Mouse (Mus musculus): ENCODE data around the gene Il4ra. TPM values are rescaled to one million over a fixed set of nuclear protein-coding genes. Genes with fewer than 3 reads are reported as not detected.

Il4ra gene
- polyA plus RNA-seq, 1 experiment from 2014 or later, result 5.2 TPM

DNA sequence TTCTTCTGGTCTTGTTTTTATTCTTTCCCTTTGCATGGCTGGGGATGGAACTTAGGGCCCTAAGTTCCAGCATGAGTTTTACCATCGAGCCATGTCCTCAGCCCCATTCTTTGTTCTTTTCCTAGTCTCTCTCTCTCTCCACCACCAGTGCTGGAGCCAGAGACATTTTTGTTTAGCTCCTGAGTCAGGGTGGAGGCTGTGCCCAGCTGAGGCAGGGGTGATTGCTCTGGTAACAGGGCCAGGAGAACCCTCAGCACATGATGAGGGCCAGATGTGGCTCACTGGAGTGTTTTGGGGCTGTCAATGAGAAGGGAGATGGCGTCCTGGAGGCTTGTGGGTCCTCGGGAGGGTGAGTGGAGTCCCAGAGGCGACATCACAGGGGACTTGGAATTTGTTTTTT lies 10.5 kb downstream of the Il4ra start:
- Histone ChIP-seq H3K27ac (ENCODE audit: low read length) (no peak overlapping the region), H3K4me3 (ENCODE audit: low read depth, low read length) (no peak overlapping the region), H3K27me3 (ENCODE audit: control insufficient read depth, insufficient read depth, low read depth, low read length) (no peaks in the 10 kb centered on the region), H3K4me1 (ENCODE audit: control insufficient read depth, insufficient read depth, low read length) (peaks cover 4% of the 10 kb centered on the region), H3K36me3 (ENCODE audit: control insufficient read depth, insufficient read depth, low read length) (no peaks in the 10 kb centered on the region), H3K4me2 (ENCODE audit: low read length) (no peak overlapping the region), H3K9ac (ENCODE audit: low read depth, low read length) (no peak overlapping the region), H3K9me3 (replicated peaks; ENCODE audit: control insufficient read depth, low read length, poor library complexity, severe bottlenecking) (no peaks in the 10 kb centered on the region)
- 84% methylated on average over 4 of the region's 4 CpGs for WGBS
- ATAC-seq, result no peak

DNA sequence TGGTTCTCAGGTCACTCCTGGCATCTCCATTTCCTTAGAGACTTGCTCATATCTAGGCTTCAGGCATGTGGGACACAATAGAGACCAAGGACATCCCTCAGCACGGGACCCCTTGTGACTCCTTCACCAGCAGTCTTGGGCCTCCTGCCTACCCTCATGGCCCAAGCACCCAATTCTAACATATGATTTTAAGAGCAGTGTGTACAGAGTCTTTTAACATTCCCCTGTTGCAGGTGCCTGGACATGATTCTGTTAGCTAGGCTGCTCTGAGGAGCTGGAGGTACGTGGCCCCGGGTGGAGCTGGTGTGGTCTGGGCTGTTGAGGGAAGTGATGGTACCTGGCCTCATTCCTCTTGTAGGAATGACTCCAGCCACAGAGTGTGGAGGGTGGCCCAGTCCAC lies 11.2 kb downstream of the Il4ra start:
- Histone ChIP-seq H3K9me3 (replicated peaks; ENCODE audit: control insufficient read depth, low read length, poor library complexity, severe bottlenecking) (no peaks in the 10 kb centered on the region), H3K36me3 (ENCODE audit: control insufficient read depth, insufficient read depth, low read length) (no peaks in the 10 kb centered on the region), H3K4me2 (ENCODE audit: low read length) (no peak overlapping the region), H3K4me3 (ENCODE audit: low read depth, low read length) (no peak overlapping the region), H3K9ac (ENCODE audit: low read depth, low read length) (no peak overlapping the region), H3K27me3 (ENCODE audit: control insufficient read depth, insufficient read depth, low read depth, low read length) (no peaks in the 10 kb centered on the region), H3K27ac (ENCODE audit: low read length) (no peak overlapping the region), H3K4me1 (ENCODE audit: control insufficient read depth, insufficient read depth, low read length) (peaks cover 4% of the 10 kb centered on the region)
- 91% methylated on average over 3 of the region's 3 CpGs for WGBS
- ATAC-seq, result no peak

DNA sequence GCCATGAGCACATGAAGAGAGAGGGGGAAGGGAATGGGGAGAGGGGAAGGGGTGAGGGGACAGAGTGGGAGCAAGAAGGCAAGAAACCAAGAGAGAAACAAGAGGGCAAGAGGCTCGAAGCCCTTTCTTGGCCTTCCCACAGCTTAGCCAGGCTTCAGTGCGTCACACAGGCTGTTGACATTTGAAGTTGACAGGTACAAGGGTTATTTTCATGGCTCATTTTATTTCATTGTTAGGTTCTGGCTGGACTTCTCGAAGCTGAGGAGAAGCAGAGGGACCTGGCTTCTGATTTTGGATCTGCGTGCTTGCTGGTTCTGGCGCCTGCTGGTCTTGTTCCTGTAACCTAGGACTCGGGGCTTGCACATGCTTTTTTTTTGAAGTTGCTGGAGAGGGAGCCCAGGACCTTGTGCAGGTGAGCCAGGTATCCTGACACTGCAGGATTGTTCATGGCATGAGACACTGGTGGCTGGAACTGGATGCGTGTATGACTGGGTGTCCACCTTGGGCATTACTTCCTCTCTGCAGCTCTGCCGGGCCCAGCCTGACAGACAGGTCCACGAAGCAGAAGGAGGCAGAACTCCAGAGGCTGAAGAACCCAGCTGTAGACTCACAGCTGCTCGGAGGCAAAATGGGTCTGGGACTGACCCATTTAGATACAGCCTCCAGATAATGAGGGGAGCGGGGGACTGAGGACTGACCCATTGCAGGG lies 12.6 kb downstream of the Il4ra start:
- no peaks in the 10 kb centered on the region for H3K9me3 ChIP-seq (replicated peaks; ENCODE audit: control insufficient read depth, low read length, poor library complexity, severe bottlenecking)
- no peak for ATAC-seq
- no peak overlapping the region for H3K9ac ChIP-seq (ENCODE audit: low read depth, low read length)
- no peaks in the 10 kb centered on the region for H3K27me3 ChIP-seq (ENCODE audit: control insufficient read depth, insufficient read depth, low read depth, low read length)
- 74% methylated on average over 11 of the region's 11 CpGs for WGBS
- H3K4me1 ChIP-seq (ENCODE audit: control insufficient read depth, insufficient read depth, low read length), result no peaks in the 10 kb centered on the region; the same call in 1 of the 2 replicates
- no peak overlapping the region for H3K4me2 ChIP-seq (ENCODE audit: low read length)
- H3K4me3 ChIP-seq (ENCODE audit: low read depth, low read length), result no peak overlapping the region
- no peaks in the 10 kb centered on the region for H3K36me3 ChIP-seq (ENCODE audit: control insufficient read depth, insufficient read depth, low read length)
- no peak overlapping the region for H3K27ac ChIP-seq (ENCODE audit: low read length)

DNA sequence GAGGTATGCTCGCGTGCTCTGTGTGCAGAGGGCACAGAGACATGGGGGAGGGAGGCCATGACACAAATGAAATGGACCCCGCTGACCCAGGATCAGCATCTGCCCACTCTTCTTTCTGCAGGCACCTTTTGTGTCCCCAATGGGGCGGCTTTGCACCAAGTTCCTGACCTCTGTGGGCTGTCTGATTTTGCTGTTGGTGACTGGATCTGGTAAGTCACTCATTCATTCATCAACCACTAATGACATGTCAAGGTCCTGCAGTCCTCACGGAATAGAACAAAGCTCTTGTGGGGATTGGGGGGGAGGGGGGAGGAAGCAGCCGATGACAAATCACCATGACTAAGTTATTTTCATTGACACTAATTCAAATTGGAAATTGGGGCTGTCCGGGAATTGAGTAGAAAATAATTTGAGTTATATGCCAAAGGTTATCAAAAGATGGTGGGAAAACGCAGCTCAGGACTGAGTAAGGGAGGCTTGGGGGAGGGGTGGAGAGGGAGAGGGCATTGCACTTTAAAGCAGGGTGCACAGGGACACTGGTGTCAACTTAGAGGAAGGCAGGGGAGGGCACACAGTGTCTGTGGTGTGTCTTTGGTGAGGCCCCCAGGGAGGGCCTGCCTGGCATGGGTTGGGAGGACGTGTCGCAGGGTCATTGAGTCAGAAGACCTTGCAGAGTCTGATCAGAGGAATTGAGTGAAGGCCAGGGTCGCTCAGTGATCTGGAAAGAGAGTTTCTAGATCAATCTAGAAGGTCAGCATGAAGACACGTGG lies 13.8 kb downstream of the Il4ra start:
- Histone ChIP-seq H3K27me3 (ENCODE audit: control insufficient read depth, insufficient read depth, low read depth, low read length) (no peaks in the 10 kb centered on the region), H3K4me3 (ENCODE audit: low read depth, low read length) (no peak overlapping the region), H3K4me2 (ENCODE audit: low read length) (no peak overlapping the region), H3K4me1 (ENCODE audit: control insufficient read depth, insufficient read depth, low read length) (no peaks in the 10 kb centered on the region), H3K9ac (ENCODE audit: low read depth, low read length) (no peak overlapping the region), H3K9me3 (replicated peaks; ENCODE audit: control insufficient read depth, low read length, poor library complexity, severe bottlenecking) (no peaks in the 10 kb centered on the region), H3K36me3 (ENCODE audit: control insufficient read depth, insufficient read depth, low read length) (no peaks in the 10 kb centered on the region), H3K27ac (ENCODE audit: low read length) (no peak overlapping the region)
- 68% methylated on average over 12 of the region's 12 CpGs for WGBS
- ATAC-seq, result no peak

DNA sequence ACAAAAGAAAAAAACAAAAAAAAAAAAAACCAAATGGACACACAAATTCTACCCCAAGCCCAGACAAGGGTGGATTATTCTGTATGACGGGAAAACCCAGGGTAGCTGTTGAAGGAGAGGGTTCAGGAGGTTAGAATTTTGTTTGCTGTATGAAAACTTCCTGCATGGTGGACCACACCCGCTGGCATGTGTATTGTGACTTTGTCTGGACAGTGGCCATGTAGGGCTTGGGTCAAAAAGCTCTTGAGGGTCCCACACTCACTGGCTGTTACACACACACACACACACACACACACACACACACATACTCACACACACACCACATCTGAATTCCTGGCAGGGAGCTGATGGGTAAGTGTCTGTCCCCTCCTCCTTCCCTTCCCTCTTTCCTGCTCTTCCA lies 14.5 kb downstream of the Il4ra start:
- H3K4me3 ChIP-seq (ENCODE audit: low read depth, low read length), result no peak overlapping the region
- no peaks in the 10 kb centered on the region for H3K9me3 ChIP-seq (replicated peaks; ENCODE audit: control insufficient read depth, low read length, poor library complexity, severe bottlenecking)
- 90% methylated on average over 2 of the region's 2 CpGs for WGBS
- no peaks in the 10 kb centered on the region for H3K4me1 ChIP-seq (ENCODE audit: control insufficient read depth, insufficient read depth, low read length)
- no peak overlapping the region for H3K9ac ChIP-seq (ENCODE audit: low read depth, low read length)
- no peaks in the 10 kb centered on the region for H3K27me3 ChIP-seq (ENCODE audit: control insufficient read depth, insufficient read depth, low read depth, low read length)
- no peaks in the 10 kb centered on the region for H3K36me3 ChIP-seq (ENCODE audit: control insufficient read depth, insufficient read depth, low read length)
- H3K4me2 ChIP-seq (ENCODE audit: low read length), result no peak overlapping the region
- no peak overlapping the region for H3K27ac ChIP-seq (ENCODE audit: low read length)
- ATAC-seq, result no peak

DNA sequence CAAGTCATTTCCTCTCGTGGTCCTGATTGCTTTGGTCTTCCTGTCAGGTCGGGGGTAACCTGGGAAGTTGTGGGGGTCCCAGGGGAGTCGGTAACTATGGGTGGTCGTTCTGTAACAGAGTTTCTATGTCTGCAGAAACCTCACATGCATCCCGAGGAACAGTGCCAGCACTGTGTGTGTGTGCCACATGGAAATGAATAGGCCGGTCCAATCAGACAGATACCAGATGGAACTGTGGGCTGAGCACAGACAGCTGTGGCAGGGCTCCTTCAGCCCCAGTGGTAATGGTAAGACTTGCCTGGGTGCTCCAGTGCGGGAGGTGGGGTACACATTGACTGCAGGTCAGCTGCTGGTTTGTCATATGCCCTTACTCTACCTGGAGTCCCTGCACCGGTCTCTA lies 17.0 kb downstream of the Il4ra start:
- Histone ChIP-seq H3K4me2 (ENCODE audit: low read length) (no peak overlapping the region), H3K4me3 (ENCODE audit: low read depth, low read length) (no peak overlapping the region), H3K36me3 (ENCODE audit: control insufficient read depth, insufficient read depth, low read length) (no peaks in the 10 kb centered on the region), H3K4me1 (ENCODE audit: control insufficient read depth, insufficient read depth, low read length) (peaks cover 6% of the 10 kb centered on the region; the same call in 1 of the 2 replicates), H3K27ac (ENCODE audit: low read length) (no peak overlapping the region), H3K27me3 (ENCODE audit: control insufficient read depth, insufficient read depth, low read depth, low read length) (no peaks in the 10 kb centered on the region), H3K9me3 (replicated peaks; ENCODE audit: control insufficient read depth, low read length, poor library complexity, severe bottlenecking) (no peaks in the 10 kb centered on the region), H3K9ac (ENCODE audit: low read depth, low read length) (no peak overlapping the region)
- 87% methylated on average over 8 of the region's 8 CpGs for WGBS
- no peak for ATAC-seq

GRCm38 (mm10) chr7:125571891-125572290 lies 20.0 kb downstream of the Il4ra start:
- no peak for ATAC-seq
- H3K27me3 ChIP-seq (ENCODE audit: control insufficient read depth, insufficient read depth, low read depth, low read length), result no peaks in the 10 kb centered on the region
- no peaks in the 10 kb centered on the region for H3K9me3 ChIP-seq (replicated peaks; ENCODE audit: control insufficient read depth, low read length, poor library complexity, severe bottlenecking)
- peak overlapping the region; percentile 20; the same call in 1 of the 2 replicates for H3K4me2 ChIP-seq (ENCODE audit: low read length)
- H3K9ac ChIP-seq (ENCODE audit: low read depth, low read length), result no peak overlapping the region; the same call in 1 of the 2 replicates
- H3K4me1 ChIP-seq (ENCODE audit: control insufficient read depth, insufficient read depth, low read length), result peaks cover 6% of the 10 kb centered on the region; the same call in 1 of the 2 replicates
- 58% methylated on average over 19 of the region's 19 CpGs for WGBS
- peak overlapping the region; percentile 39; the same call in 1 of the 2 replicates for H3K27ac ChIP-seq (ENCODE audit: low read length)
- no peaks in the 10 kb centered on the region for H3K36me3 ChIP-seq (ENCODE audit: control insufficient read depth, insufficient read depth, low read length)
- no peak overlapping the region for H3K4me3 ChIP-seq (ENCODE audit: low read depth, low read length)

- no peak for ATAC-seq
- 75% methylated on average over 6 of the region's 6 CpGs for WGBS
- Histone ChIP-seq H3K4me3 (ENCODE audit: low read depth, low read length) (no peak overlapping the region), H3K27me3 (ENCODE audit: control insufficient read depth, insufficient read depth, low read depth, low read length) (no peaks in the 10 kb centered on the region), H3K36me3 (ENCODE audit: control insufficient read depth, insufficient read depth, low read length) (no peaks in the 10 kb centered on the region), H3K4me2 (ENCODE audit: low read length) (no peak overlapping the region), H3K9me3 (replicated peaks; ENCODE audit: control insufficient read depth, low read length, poor library complexity, severe bottlenecking) (no peaks in the 10 kb centered on the region), H3K27ac (ENCODE audit: low read length) (no peak overlapping the region), H3K9ac (ENCODE audit: low read depth, low read length) (no peak overlapping the region), H3K4me1 (ENCODE audit: control insufficient read depth, insufficient read depth, low read length) (peaks cover 9% of the 10 kb centered on the region)
Observed at GRCm38 (mm10) chr7:125572737-125573136, 20.8 kb downstream of the Il4ra start.

DNA sequence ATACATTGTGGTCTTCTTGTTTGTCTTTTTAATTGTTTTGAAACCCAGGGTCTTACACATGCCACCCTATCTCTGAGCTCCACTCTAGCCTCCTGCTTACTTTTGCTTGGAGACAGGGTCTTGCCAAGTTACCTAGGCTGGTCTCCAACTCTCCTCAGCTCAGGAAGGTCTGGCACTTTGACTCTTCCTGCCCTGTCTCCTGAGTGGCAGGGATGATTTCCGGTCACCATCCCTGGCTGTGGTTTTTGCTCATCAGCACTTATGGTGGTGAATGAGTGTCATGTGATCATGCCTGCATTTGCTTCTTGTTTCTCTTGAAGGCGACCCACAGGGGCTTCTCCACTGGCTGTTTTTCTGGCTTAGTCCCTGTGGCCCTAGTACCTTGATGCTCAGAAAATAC lies 21.9 kb downstream of the Il4ra start:
- H3K9ac ChIP-seq (ENCODE audit: low read depth, low read length), result no peak overlapping the region
- no peaks in the 10 kb centered on the region for H3K27me3 ChIP-seq (ENCODE audit: control insufficient read depth, insufficient read depth, low read depth, low read length)
- H3K4me3 ChIP-seq (ENCODE audit: low read depth, low read length), result no peak overlapping the region
- 86% methylated on average over 2 of the region's 2 CpGs for WGBS
- no peaks in the 10 kb centered on the region for H3K9me3 ChIP-seq (replicated peaks; ENCODE audit: control insufficient read depth, low read length, poor library complexity, severe bottlenecking)
- peaks cover 9% of the 10 kb centered on the region for H3K4me1 ChIP-seq (ENCODE audit: control insufficient read depth, insufficient read depth, low read length)
- no peak overlapping the region for H3K4me2 ChIP-seq (ENCODE audit: low read length)
- H3K27ac ChIP-seq (ENCODE audit: low read length), result no peak overlapping the region
- ATAC-seq, result no peak
- H3K36me3 ChIP-seq (ENCODE audit: control insufficient read depth, insufficient read depth, low read length), result no peaks in the 10 kb centered on the region
